Mouse (Mus musculus): Measurements from ENCODE around the gene Ankrd10. TPM values are rescaled to one million over a fixed set of nuclear protein-coding genes. Genes with fewer than 3 reads are reported as not detected.

The Ankrd10 gene
- total and polyA plus RNA-seq, 2 experiments from 2014 or later: 79.6 to 141 TPM

DNA sequence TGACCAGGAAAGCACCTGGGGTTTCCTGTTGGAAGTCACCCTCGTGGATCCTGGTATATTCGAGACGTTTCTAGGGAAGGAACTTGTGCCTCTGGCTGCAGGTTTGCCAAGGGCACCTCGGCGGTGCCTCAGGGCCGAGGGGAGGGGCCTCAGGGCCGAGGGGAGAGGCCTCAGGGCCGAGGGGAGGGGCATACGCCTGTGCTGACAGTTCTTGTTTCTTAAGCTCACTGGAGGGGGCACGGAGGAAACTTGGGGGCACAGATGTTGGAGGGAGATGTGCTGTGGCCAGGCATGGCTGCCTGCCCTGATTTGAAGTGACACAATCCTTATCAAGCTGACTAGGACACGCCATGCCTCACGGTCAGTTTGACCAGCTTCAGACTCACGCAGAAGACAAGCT is 43.3 kb downstream of the Ankrd10 start:
- no peaks in the 10 kb centered on the region for H3K27me3 ChIP-seq (ENCODE audit: insufficient read depth, low read length)
- no peak overlapping the region for H3K9ac ChIP-seq
- H3K36me3 ChIP-seq (ENCODE audit: insufficient read depth): no peaks in the 10 kb centered on the region
- DNase-seq (no peak), ATAC-seq (no peak)
- TF ChIP-seq CTCF (IDR thresholded peaks at IDR 0.05; ENCODE audit: low read depth): no peak
- no peak overlapping the region for H3K4me2 ChIP-seq (ENCODE audit: low read depth)
- H3K4me3 ChIP-seq (ENCODE audit: low read depth, low read length): no peak overlapping the region
- WGBS: 47% methylated on average over 13 of the region's 13 CpGs
- no peaks in the 10 kb centered on the region for H3K9me3 ChIP-seq (ENCODE audit: low read length)
- no peak overlapping the region for H3K27ac ChIP-seq (ENCODE audit: low read depth, low read length)
- no peaks in the 10 kb centered on the region for H3K4me1 ChIP-seq (ENCODE audit: insufficient read depth)

DNA sequence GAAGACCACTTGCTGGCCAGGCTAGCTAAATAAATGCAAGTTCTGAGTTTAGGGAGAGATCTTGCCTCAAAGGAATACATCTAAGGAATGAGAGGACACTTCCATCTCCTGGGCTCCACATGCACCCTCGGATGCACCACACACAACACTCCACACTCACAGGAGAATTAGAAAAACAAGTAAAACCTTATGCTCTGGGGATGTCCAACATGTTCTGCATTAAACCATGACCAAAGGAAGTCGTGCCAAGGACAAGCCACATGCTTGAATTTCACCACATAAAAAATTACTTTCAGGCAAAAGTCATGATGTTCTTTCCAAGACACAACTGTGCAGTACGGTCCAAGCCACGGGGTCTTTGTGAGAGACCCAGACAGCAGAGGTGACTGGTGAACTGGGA is 43.7 kb downstream of the Ankrd10 start:
- Histone ChIP-seq H3K27me3 (ENCODE audit: insufficient read depth, low read length) (no peaks in the 10 kb centered on the region), H3K9ac (no peak overlapping the region), H3K27ac (ENCODE audit: low read depth, low read length) (no peak overlapping the region), H3K9me3 (ENCODE audit: low read length) (no peaks in the 10 kb centered on the region), H3K4me2 (ENCODE audit: low read depth) (no peak overlapping the region), H3K4me3 (ENCODE audit: low read depth, low read length) (no peak overlapping the region), H3K4me1 (ENCODE audit: insufficient read depth) (no peaks in the 10 kb centered on the region), H3K36me3 (ENCODE audit: insufficient read depth) (no peaks in the 10 kb centered on the region)
- no peak for ATAC-seq
- DNase-seq: no peak
- WGBS: 89% methylated on average over 4 of the region's 4 CpGs
- no peak for TF ChIP-seq CTCF (IDR thresholded peaks at IDR 0.05; ENCODE audit: low read depth)

DNA sequence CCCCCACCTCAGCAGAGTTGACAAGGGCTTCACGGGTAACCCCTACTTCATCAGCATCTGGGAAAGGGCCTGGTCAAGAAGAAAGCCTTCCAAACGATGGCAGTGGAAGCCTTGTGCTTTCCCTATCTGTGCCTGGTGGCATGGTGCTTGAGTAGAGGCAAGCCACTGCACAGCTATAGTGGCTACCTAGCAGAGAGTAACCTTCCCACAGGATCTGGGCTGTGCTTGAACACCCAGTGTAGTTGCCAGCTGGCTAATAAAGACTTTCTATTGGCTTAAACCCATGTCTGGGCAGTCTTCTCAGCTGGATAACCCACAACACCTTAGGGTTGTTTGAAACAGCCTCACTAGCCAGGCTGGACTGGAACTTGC is 49.2 kb downstream of the Ankrd10 start:
- no peak for TF ChIP-seq CTCF (IDR thresholded peaks at IDR 0.05; ENCODE audit: low read depth)
- H3K27ac ChIP-seq (ENCODE audit: low read depth, low read length): no peak overlapping the region

DNA sequence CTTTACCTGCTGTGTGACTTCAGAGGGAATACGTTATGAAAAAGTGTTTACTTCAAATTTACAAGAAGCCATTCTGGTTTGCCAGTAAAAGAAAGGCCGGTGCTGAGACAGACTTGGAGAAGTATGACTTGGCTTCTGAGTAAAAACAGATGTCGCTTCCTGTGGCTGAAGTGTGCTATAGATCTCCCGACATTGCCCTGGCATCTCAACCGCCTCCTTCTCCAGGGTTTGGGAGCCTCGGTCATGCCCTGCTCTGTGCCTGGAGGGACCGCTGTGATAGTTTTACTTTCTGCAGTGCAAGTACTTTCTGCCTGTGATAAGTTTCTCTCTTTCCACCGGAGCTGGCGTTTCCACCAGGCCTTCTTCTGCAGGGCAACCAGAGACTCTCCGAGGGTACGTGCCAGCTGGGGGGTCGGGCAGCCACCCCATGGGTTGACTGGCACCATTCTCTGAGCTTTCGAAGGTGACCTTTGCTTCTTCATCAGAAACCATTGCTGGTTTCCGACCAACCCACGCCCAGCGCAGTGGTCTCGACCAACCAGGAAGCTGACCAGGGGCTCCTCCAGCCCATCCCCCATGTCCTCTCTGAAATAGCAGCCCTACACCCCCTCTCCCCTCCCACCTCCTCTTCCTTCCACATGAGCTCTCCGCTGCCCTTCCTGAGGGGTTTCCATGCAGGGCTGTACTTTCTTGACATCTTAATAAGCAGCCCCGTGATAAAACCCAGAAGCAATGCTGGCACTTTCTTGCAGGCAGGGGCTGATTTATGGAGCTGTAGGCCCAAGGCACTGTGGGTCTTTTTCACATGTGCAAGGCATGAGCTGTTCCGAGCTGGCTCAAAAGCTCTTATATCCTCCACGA is 49.8 kb downstream of the Ankrd10 start:
- no peak for ATAC-seq
- Histone ChIP-seq H3K4me1 (ENCODE audit: insufficient read depth) (no peaks in the 10 kb centered on the region), H3K9ac (no peak overlapping the region), H3K4me2 (ENCODE audit: low read depth) (no peak overlapping the region), H3K27ac (ENCODE audit: low read depth, low read length) (no peak overlapping the region), H3K27me3 (ENCODE audit: insufficient read depth, low read length) (no peaks in the 10 kb centered on the region), H3K9me3 (ENCODE audit: low read length) (no peaks in the 10 kb centered on the region), H3K4me3 (ENCODE audit: low read depth, low read length) (no peak overlapping the region), H3K36me3 (ENCODE audit: insufficient read depth) (no peaks in the 10 kb centered on the region)
- WGBS: 87% methylated on average over 21 of the region's 21 CpGs
- DNase-seq: no peak
- TF ChIP-seq CTCF (IDR thresholded peaks at IDR 0.05; ENCODE audit: low read depth): no peak

More for the DNA sequence above, 49.2 kb downstream of the Ankrd10 start:
- Histone ChIP-seq H3K4me2 (ENCODE audit: low read depth) (no peak overlapping the region), H3K27me3 (ENCODE audit: insufficient read depth, low read length) (no peaks in the 10 kb centered on the region), H3K36me3 (ENCODE audit: insufficient read depth) (no peaks in the 10 kb centered on the region), H3K4me3 (ENCODE audit: low read depth, low read length) (no peak overlapping the region), H3K4me1 (ENCODE audit: insufficient read depth) (no peaks in the 10 kb centered on the region), H3K9me3 (ENCODE audit: low read length) (no peaks in the 10 kb centered on the region), H3K9ac (no peak overlapping the region)
- no peak for ATAC-seq
- no peak for DNase-seq
- WGBS: 92% methylated on average over 2 of the region's 2 CpGs

DNA sequence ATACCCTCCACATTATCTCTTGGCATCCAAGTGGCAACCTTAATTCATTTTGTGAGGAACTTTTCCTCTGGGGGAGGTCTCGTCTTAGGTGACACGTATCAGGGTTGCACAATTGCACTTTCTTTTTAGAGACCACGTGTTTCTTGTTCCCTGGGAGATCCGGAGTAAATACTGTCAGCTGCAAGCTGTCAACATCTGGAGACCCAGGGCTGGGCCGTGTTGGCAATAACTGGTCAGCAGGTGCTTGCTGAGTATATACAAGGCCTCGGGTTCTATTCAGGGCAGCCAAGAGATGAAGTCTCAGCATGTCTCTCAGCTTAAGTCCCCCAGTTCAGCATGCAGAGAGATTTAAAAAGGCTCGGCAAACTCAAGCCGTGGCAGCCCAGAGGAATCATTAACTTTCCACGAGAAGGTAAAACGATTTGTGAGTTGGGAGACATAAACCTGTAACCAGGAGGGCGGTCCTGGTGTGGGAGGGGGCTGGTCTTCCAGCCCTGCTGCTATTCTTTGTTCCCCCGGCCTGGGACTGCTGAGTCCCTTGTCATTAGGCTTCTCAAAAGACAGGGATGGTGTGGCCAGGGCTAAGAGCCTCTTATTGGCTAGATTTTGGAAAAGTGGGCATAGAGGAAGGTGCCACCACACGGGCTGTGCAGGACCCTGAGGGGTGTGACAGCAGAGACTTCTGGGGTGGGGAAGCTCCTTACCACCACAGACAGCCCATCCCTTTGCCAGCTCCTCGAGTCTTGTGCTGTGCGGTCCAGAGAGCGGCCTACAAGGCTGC is 59.8 kb downstream of the Ankrd10 start:
- H3K4me1 ChIP-seq (ENCODE audit: insufficient read depth): no peaks in the 10 kb centered on the region
- no peak overlapping the region for H3K27ac ChIP-seq (ENCODE audit: low read depth, low read length)
- H3K9me3 ChIP-seq (ENCODE audit: low read length): no peaks in the 10 kb centered on the region
- no peak for TF ChIP-seq CTCF (IDR thresholded peaks at IDR 0.05; ENCODE audit: low read depth)
- no peak overlapping the region for H3K4me2 ChIP-seq (ENCODE audit: low read depth)
- peak; percentile 4 for DNase-seq
- no peaks in the 10 kb centered on the region for H3K36me3 ChIP-seq (ENCODE audit: insufficient read depth)
- ATAC-seq: peak; percentile 27; the same call in 1 of the 2 replicates
- no peaks in the 10 kb centered on the region for H3K27me3 ChIP-seq (ENCODE audit: insufficient read depth, low read length)
- no peak overlapping the region for H3K9ac ChIP-seq
- WGBS: 48% methylated on average over 16 of the region's 16 CpGs
- no peak overlapping the region for H3K4me3 ChIP-seq (ENCODE audit: low read depth, low read length)

DNA sequence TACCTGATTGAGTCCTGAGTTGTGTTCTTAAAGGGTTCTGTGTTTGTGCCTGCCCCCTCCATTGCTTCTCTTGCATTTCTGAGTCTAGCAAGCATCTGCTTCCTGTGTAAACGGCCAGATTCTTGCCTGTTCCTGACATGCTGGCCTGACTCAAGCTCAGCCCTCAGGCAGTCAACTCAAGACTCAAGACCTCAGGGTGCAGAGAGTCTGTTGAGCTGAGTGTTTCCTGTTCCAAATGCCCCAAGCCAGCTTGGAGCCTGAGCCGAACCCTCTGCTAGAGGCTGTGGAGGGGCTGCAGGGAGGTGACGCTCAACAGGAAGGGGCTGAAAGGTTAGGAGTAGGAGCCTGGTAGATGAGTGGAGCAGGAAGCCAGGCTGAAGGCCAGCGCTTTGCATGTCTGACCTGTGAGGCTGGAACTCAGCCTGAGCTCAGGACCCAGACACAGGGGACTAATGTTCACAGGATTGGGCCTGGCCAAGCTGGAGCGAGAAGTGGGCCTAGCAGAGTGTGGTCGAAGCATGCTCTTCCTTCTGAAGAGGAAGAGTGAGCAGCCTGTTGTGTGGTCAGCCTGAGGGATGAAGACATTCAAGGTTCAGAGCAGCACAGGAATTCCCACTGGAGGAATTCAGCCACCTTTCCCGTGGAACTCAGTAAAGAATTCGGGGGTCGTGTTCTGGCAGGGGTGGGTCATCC is 60.5 kb downstream of the Ankrd10 start:
- WGBS: 86% methylated on average over 9 of the region's 9 CpGs
- ATAC-seq: no peak
- H3K36me3 ChIP-seq (ENCODE audit: insufficient read depth): no peaks in the 10 kb centered on the region
- H3K4me1 ChIP-seq (ENCODE audit: insufficient read depth): no peaks in the 10 kb centered on the region
- no peak overlapping the region for H3K9ac ChIP-seq
- TF ChIP-seq CTCF (IDR thresholded peaks at IDR 0.05; ENCODE audit: low read depth): no peak
- DNase-seq: no peak
- H3K27ac ChIP-seq (ENCODE audit: low read depth, low read length): no peak overlapping the region
- no peaks in the 10 kb centered on the region for H3K9me3 ChIP-seq (ENCODE audit: low read length)
- H3K27me3 ChIP-seq (ENCODE audit: insufficient read depth, low read length): no peaks in the 10 kb centered on the region
- H3K4me3 ChIP-seq (ENCODE audit: low read depth, low read length): no peak overlapping the region
- H3K4me2 ChIP-seq (ENCODE audit: low read depth): no peak overlapping the region
